Mouse (Mus musculus): ENCODE data around the gene Dennd6b. TPM values are rescaled to one million over a fixed set of nuclear protein-coding genes. Genes with fewer than 3 reads are reported as not detected.

Gene Dennd6b
- polyA plus RNA-seq, 1 experiment from 2014 or later: 13.9 TPM

GRCm38 (mm10) chr15:89179630-89179964 lies 16.7 kb downstream of the Dennd6b start:
- DNase-seq (ENCODE audit: low spot score): peak; percentile 62
- Histone ChIP-seq H3K9me3 (ENCODE audit: control insufficient read depth, low read length) (no peaks in the 10 kb centered on the region), H3K4me2 (ENCODE audit: low read length) (peak overlapping the region; percentile 63), H3K9ac (ENCODE audit: low read length) (peak overlapping the region; percentile 76), H3K36me3 (ENCODE audit: control insufficient read depth, insufficient read depth, low read length) (no peaks in the 10 kb centered on the region), H3K4me1 (replicated peaks; ENCODE audit: control insufficient read depth, insufficient read depth, low read length) (peaks cover 54% of the 10 kb centered on the region), H3K4me3 (ENCODE audit: low read depth, low read length) (peak overlapping the region; percentile 72), H3K27ac (ENCODE audit: low read depth) (peak overlapping the region; percentile 88), H3K27me3 (replicated peaks; ENCODE audit: control insufficient read depth, insufficient read depth, low read length) (no peaks in the 10 kb centered on the region)
- no peak for ATAC-seq (replicated peaks; ENCODE audit: low FRiP score, low TSS enrichment, low read depth)
- WGBS: 4% methylated on average over 6 of the region's 6 CpGs

- H3K27ac ChIP-seq (ENCODE audit: low read depth): peak overlapping the region; percentile 88
- H3K9me3 ChIP-seq (ENCODE audit: control insufficient read depth, low read length): no peaks in the 10 kb centered on the region
- peak overlapping the region; percentile 72 for H3K4me3 ChIP-seq (ENCODE audit: low read depth, low read length)
- peaks cover 59% of the 10 kb centered on the region for H3K4me1 ChIP-seq (replicated peaks; ENCODE audit: control insufficient read depth, insufficient read depth, low read length)
- H3K9ac ChIP-seq (ENCODE audit: low read length): peak overlapping the region; percentile 76
- H3K27me3 ChIP-seq (replicated peaks; ENCODE audit: control insufficient read depth, insufficient read depth, low read length): no peaks in the 10 kb centered on the region
- peak; percentile 86 for DNase-seq (ENCODE audit: low spot score)
- peak overlapping the region; percentile 63 for H3K4me2 ChIP-seq (ENCODE audit: low read length)
- H3K36me3 ChIP-seq (ENCODE audit: control insufficient read depth, insufficient read depth, low read length): no peaks in the 10 kb centered on the region
- peak; percentile 66 for ATAC-seq (replicated peaks; ENCODE audit: low FRiP score, low TSS enrichment, low read depth)
- WGBS: 2% methylated on average over 16 of the region's 16 CpGs
These were observed 17.2 kb downstream of the Dennd6b start for GRCm38 (mm10) chr15:89178954-89179629.

GRCm38 (mm10) chr15:89178260-89178860 lies 17.9 kb downstream of the Dennd6b start:
- H3K9ac ChIP-seq (ENCODE audit: low read length): peak overlapping the region; percentile 76; the same call in 1 of the 2 replicates

GRCm38 (mm10) chr15:89177576-89178259 lies 18.6 kb downstream of the Dennd6b start:
- Histone ChIP-seq H3K36me3 (ENCODE audit: control insufficient read depth, insufficient read depth, low read length) (no peaks in the 10 kb centered on the region), H3K4me2 (ENCODE audit: low read length) (peak overlapping the region; percentile 63), H3K9me3 (ENCODE audit: control insufficient read depth, low read length) (no peaks in the 10 kb centered on the region), H3K4me1 (replicated peaks; ENCODE audit: control insufficient read depth, insufficient read depth, low read length) (peaks cover 61% of the 10 kb centered on the region), H3K4me3 (ENCODE audit: low read depth, low read length) (no peak overlapping the region), H3K9ac (ENCODE audit: low read length) (no peak overlapping the region; the same call in 1 of the 2 replicates), H3K27ac (ENCODE audit: low read depth) (peak overlapping the region; percentile 64), H3K27me3 (replicated peaks; ENCODE audit: control insufficient read depth, insufficient read depth, low read length) (no peaks in the 10 kb centered on the region)
- ATAC-seq (replicated peaks; ENCODE audit: low FRiP score, low TSS enrichment, low read depth): no peak
- WGBS: 65% methylated on average over 4 of the region's 4 CpGs
- DNase-seq (ENCODE audit: low spot score): no peak

More at GRCm38 (mm10) chr15:89178260-89178860, 17.9 kb downstream of the Dennd6b start:
- Histone ChIP-seq H3K4me3 (ENCODE audit: low read depth, low read length) (peak overlapping the region; percentile 72), H3K9me3 (ENCODE audit: control insufficient read depth, low read length) (no peaks in the 10 kb centered on the region), H3K36me3 (ENCODE audit: control insufficient read depth, insufficient read depth, low read length) (no peaks in the 10 kb centered on the region), H3K4me2 (ENCODE audit: low read length) (peak overlapping the region; percentile 63), H3K27ac (ENCODE audit: low read depth) (peak overlapping the region; percentile 88), H3K4me1 (replicated peaks; ENCODE audit: control insufficient read depth, insufficient read depth, low read length) (peaks cover 62% of the 10 kb centered on the region), H3K27me3 (replicated peaks; ENCODE audit: control insufficient read depth, insufficient read depth, low read length) (no peaks in the 10 kb centered on the region)
- ATAC-seq (replicated peaks; ENCODE audit: low FRiP score, low TSS enrichment, low read depth): no peak
- WGBS: 68% methylated on average over 7 of the region's 7 CpGs
- no peak for DNase-seq (ENCODE audit: low spot score)

- WGBS: 12% methylated on average over 5 of the region's 5 CpGs
- ATAC-seq (replicated peaks; ENCODE audit: low FRiP score, low TSS enrichment, low read depth): no peak
- H3K4me3 ChIP-seq (ENCODE audit: low read depth, low read length): no peak overlapping the region
These were observed 19.2 kb downstream of the Dennd6b start for GRCm38 (mm10) chr15:89177121-89177520.

GRCm38 (mm10) chr15:89175411-89176155 lies 20.7 kb downstream of the Dennd6b start:
- WGBS: 76% methylated on average over 13 of the region's 13 CpGs
- H3K9ac ChIP-seq (ENCODE audit: low read length): no peak overlapping the region
- H3K36me3 ChIP-seq (ENCODE audit: control insufficient read depth, insufficient read depth, low read length): no peaks in the 10 kb centered on the region
- H3K4me2 ChIP-seq (ENCODE audit: low read length): no peak overlapping the region
- H3K4me1 ChIP-seq (replicated peaks; ENCODE audit: control insufficient read depth, insufficient read depth, low read length): peaks cover 56% of the 10 kb centered on the region
- no peak overlapping the region for H3K4me3 ChIP-seq (ENCODE audit: low read depth, low read length)
- ATAC-seq (replicated peaks; ENCODE audit: low FRiP score, low TSS enrichment, low read depth): no peak
- no peak overlapping the region for H3K27ac ChIP-seq (ENCODE audit: low read depth)
- H3K9me3 ChIP-seq (ENCODE audit: control insufficient read depth, low read length): no peaks in the 10 kb centered on the region
- no peaks in the 10 kb centered on the region for H3K27me3 ChIP-seq (replicated peaks; ENCODE audit: control insufficient read depth, insufficient read depth, low read length)
- no peak for DNase-seq (ENCODE audit: low spot score)

More at GRCm38 (mm10) chr15:89177121-89177520, 19.2 kb downstream of the Dennd6b start:
- H3K27ac ChIP-seq (ENCODE audit: low read depth): peak overlapping the region; percentile 64
- no peaks in the 10 kb centered on the region for H3K36me3 ChIP-seq (ENCODE audit: control insufficient read depth, insufficient read depth, low read length)
- H3K9me3 ChIP-seq (ENCODE audit: control insufficient read depth, low read length): no peaks in the 10 kb centered on the region
- peaks cover 61% of the 10 kb centered on the region for H3K4me1 ChIP-seq (replicated peaks; ENCODE audit: control insufficient read depth, insufficient read depth, low read length)
- H3K27me3 ChIP-seq (replicated peaks; ENCODE audit: control insufficient read depth, insufficient read depth, low read length): no peaks in the 10 kb centered on the region
- H3K9ac ChIP-seq (ENCODE audit: low read length): peak overlapping the region; percentile 21; the same call in 1 of the 2 replicates
- no peak for DNase-seq (ENCODE audit: low spot score)
- H3K4me2 ChIP-seq (ENCODE audit: low read length): peak overlapping the region; percentile 40

- 52% methylated on average over 11 of the region's 11 CpGs for WGBS
- no peak overlapping the region for H3K9ac ChIP-seq (ENCODE audit: low read length)
- no peaks in the 10 kb centered on the region for H3K36me3 ChIP-seq (ENCODE audit: control insufficient read depth, insufficient read depth, low read length)
- H3K4me3 ChIP-seq (ENCODE audit: low read depth, low read length): no peak overlapping the region
- H3K9me3 ChIP-seq (ENCODE audit: control insufficient read depth, low read length): no peaks in the 10 kb centered on the region
- no peaks in the 10 kb centered on the region for H3K27me3 ChIP-seq (replicated peaks; ENCODE audit: control insufficient read depth, insufficient read depth, low read length)
- no peak for ATAC-seq (replicated peaks; ENCODE audit: low FRiP score, low TSS enrichment, low read depth)
- no peak overlapping the region for H3K27ac ChIP-seq (ENCODE audit: low read depth)
- H3K4me1 ChIP-seq (replicated peaks; ENCODE audit: control insufficient read depth, insufficient read depth, low read length): peaks cover 62% of the 10 kb centered on the region
- no peak for DNase-seq (ENCODE audit: low spot score)
- no peak overlapping the region for H3K4me2 ChIP-seq (ENCODE audit: low read length)
These were observed 21.4 kb downstream of the Dennd6b start for GRCm38 (mm10) chr15:89174889-89175339.

GRCm38 (mm10) chr15:89173906-89174214 lies 22.4 kb downstream of the Dennd6b start:
- peak overlapping the region; percentile 100 for H3K4me2 ChIP-seq (ENCODE audit: low read length)
- H3K9ac ChIP-seq (ENCODE audit: low read length): peak overlapping the region; percentile 60
- peaks cover 73% of the 10 kb centered on the region for H3K4me1 ChIP-seq (replicated peaks; ENCODE audit: control insufficient read depth, insufficient read depth, low read length)
- DNase-seq (ENCODE audit: low spot score) (peak; percentile 75), ATAC-seq (replicated peaks; ENCODE audit: low FRiP score, low TSS enrichment, low read depth) (peak; percentile 54)
- no peak overlapping the region for H3K27ac ChIP-seq (ENCODE audit: low read depth)
- H3K9me3 ChIP-seq (ENCODE audit: control insufficient read depth, low read length): no peaks in the 10 kb centered on the region
- WGBS: 3% methylated on average over 15 of the region's 15 CpGs
- H3K36me3 ChIP-seq (ENCODE audit: control insufficient read depth, insufficient read depth, low read length): 0 out of 2 replicates have a peak, but pooled peaks cover under 1% of the 10 kb centered on the region
- H3K27me3 ChIP-seq (replicated peaks; ENCODE audit: control insufficient read depth, insufficient read depth, low read length): no peaks in the 10 kb centered on the region
- H3K4me3 ChIP-seq (ENCODE audit: low read depth, low read length): peak overlapping the region; percentile 51

Measured in intestine, embryonic 14.5 days (tissue).